Mouse (Mus musculus): Measurements from ENCODE around the gene Cdc42ep2. TPM values are rescaled to one million over a fixed set of nuclear protein-coding genes. Genes with fewer than 3 reads are reported as not detected.

The Cdc42ep2 gene
- polyA plus RNA-seq, 1 experiment from 2014 or later = 2.2 TPM

DNA sequence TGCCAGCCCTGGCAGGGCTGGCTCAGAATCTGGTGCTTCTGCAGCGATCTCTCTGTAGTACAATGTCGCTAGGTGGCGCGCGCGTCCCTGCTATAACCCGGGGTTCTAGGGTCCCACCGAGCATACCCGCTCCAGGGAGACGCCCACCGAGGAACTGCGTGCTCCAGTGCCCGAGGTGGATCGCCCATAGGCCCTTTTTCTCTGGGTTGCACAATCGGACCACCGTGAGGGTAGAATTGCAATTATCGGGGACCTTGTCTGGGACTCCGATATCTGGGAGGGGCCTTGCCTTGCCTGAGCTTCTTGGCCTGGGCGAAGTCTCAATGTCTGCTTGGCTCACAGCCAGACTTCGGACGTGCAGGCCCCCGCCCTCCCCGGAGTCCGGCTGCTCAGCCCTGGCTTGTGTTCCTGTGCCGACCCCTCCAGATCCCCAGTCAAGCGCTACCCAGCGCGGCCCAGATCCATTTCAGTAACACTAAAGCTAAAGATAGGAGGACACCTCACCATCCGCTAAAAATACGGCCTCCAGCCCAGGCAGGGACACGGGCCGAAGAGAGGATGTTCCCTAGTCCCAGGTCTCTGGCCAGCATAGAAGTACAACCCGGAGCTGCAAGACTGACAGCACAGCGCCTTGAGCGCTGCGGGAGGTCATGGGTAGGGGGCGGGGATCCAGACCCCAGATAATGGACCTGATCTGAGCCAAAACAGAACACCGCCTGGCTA lies 465 bp downstream of the Cdc42ep2 start:
- peak; percentile 93 for DNase-seq (ENCODE audit: low spot score)
- WGBS = under 1% methylated on average over 38 of the region's 38 CpGs
- Histone ChIP-seq H3K27me3 (replicated peaks; ENCODE audit: low read depth, poor library complexity, severe bottlenecking) (peaks cover 24% of the 10 kb centered on the region), H3K27ac (replicated peaks) (peak overlapping the region; percentile 1), H3K4me1 (peaks cover 52% of the 10 kb centered on the region), H3K4me3 (peak overlapping the region; percentile 60), H3K36me3 (replicated peaks) (no peaks in the 10 kb centered on the region), H3K9me3 (no peaks in the 10 kb centered on the region)

GRCm38 (mm10) chr19:5922963-5923362 lies 1.7 kb downstream of the Cdc42ep2 start:
- Histone ChIP-seq H3K27me3 (replicated peaks; ENCODE audit: low read depth, poor library complexity, severe bottlenecking) (peaks cover 24% of the 10 kb centered on the region), H3K36me3 (replicated peaks) (peaks cover 2% of the 10 kb centered on the region; the same call in 1 of the 2 replicates), H3K9me3 (no peaks in the 10 kb centered on the region), H3K4me3 (no peak overlapping the region), H3K4me1 (peaks cover 42% of the 10 kb centered on the region), H3K27ac (replicated peaks) (no peak overlapping the region)
- 87% methylated on average over 3 of the region's 3 CpGs for WGBS
- DNase-seq (ENCODE audit: low spot score) = no peak

DNA sequence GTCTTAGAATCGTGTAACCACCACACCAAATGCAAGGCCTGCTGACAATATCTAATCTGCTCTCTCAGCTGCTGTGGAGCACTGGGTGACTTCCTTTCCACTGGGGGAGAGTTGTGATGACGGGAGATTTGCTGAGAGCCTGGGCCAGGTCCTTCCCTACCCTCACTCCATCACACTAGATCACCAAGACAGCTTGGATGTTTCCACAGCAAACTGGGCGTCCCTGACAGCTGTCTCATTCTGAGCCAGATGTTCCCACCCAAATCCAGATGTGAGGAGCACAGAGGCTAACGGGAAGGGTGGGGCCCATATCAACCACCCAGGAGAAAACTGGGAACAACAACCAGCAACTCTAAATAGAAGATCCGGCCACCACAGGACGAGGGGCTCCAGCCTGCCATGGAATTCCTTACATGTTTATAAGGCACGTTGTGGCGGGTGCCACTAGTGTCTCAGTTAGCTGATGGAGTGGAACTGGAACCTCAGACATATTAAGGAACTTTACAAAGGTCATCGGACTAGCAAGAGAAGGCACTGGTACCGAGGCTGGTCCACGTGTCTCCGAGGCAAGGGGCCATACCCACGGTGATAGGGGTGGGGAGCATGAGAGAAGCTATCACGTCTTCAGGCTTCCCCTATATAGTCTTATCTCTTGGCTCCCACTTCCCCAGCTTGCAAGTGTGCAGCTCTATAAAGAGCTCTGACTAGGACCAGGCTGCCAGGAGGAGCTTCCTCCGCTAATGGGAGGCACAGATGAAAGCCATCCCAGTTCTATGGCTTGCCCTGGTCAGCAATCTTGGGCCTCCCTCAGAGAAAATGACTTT lies 2.3 kb downstream of the Cdc42ep2 start:
- no peaks in the 10 kb centered on the region for H3K9me3 ChIP-seq
- H3K4me1 ChIP-seq = peaks cover 39% of the 10 kb centered on the region
- DNase-seq (ENCODE audit: low spot score) = no peak
- H3K4me3 ChIP-seq = 0 out of 2 replicates have a peak overlapping the region, but pooled peaks have one; percentile 21
- 78% methylated on average over 15 of the region's 15 CpGs for WGBS
- H3K36me3 ChIP-seq (replicated peaks) = peaks cover 8% of the 10 kb centered on the region; the same call in 1 of the 2 replicates
- H3K27ac ChIP-seq (replicated peaks) = no peak overlapping the region
- H3K27me3 ChIP-seq (replicated peaks; ENCODE audit: low read depth, poor library complexity, severe bottlenecking) = peaks cover 24% of the 10 kb centered on the region

DNA sequence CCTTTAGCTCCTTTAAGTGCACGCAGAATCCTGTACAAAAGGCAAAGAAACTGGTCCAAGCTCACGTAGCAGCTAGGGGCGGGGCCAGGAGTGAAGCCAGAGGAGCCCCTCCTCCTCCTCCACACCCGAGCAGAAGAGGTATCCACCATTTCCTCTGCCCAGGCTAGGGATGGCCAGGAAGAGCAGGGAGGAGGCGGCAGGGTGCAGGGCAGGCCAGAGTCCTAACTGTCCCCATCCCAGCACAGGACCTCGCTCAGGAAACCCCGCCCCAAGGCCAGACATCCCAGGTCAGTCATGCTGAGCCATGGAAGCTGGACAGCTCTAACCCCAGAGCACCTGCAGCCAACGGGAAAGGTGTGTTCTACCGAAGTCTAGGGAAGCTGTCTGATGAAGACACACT lies 2.9 kb downstream of the Cdc42ep2 start:
- Histone ChIP-seq H3K27ac (replicated peaks) (0 out of 2 replicates have a peak overlapping the region, but pooled peaks have one; percentile 4), H3K27me3 (replicated peaks; ENCODE audit: low read depth, poor library complexity, severe bottlenecking) (peaks cover 24% of the 10 kb centered on the region), H3K4me1 (peaks cover 34% of the 10 kb centered on the region), H3K4me3 (peak overlapping the region; percentile 21; the same call in 1 of the 2 replicates), H3K9me3 (no peaks in the 10 kb centered on the region), H3K36me3 (replicated peaks) (peaks cover 14% of the 10 kb centered on the region; the same call in 1 of the 2 replicates)
- 16% methylated on average over 9 of the region's 9 CpGs for WGBS
- DNase-seq (ENCODE audit: low spot score) = peak; percentile 39

- peak within 1 kb of the TSS; percentile 96 for H3K27ac ChIP-seq (replicated peaks)
- no peak for DNase-seq (ENCODE audit: low spot score)
Observed at GRCm38 (mm10) chr19:5913007-5913719, 11.5 kb downstream of the Cdc42ep2 start, which contains the start of gene Dpf2. Gene Dpf2 (minus strand): TSS chr19:5913010.

GRCm38 (mm10) chr19:5912103-5913006 lies 12.3 kb downstream of the Cdc42ep2 start:
- H3K4me3 ChIP-seq = peak overlapping the region; percentile 98
- peak overlapping the region; percentile 96 for H3K27ac ChIP-seq (replicated peaks)
- under 1% methylated on average over 59 of the region's 59 CpGs for WGBS

More at GRCm38 (mm10) chr19:5913007-5913719, 11.5 kb downstream of the Cdc42ep2 start, which contains the start of gene Dpf2:
- H3K9me3 ChIP-seq = no peaks in the 10 kb centered on the region
- peak within 1 kb of the TSS; percentile 98 for H3K4me3 ChIP-seq
- peaks cover 38% of the 10 kb centered on the region for H3K36me3 ChIP-seq (replicated peaks)
- H3K4me1 ChIP-seq = peaks cover 30% of the 10 kb centered on the region
- 22% methylated on average over 13 of the region's 13 CpGs for WGBS
- no peaks in the 10 kb centered on the region for H3K27me3 ChIP-seq (replicated peaks; ENCODE audit: low read depth, poor library complexity, severe bottlenecking)

DNA sequence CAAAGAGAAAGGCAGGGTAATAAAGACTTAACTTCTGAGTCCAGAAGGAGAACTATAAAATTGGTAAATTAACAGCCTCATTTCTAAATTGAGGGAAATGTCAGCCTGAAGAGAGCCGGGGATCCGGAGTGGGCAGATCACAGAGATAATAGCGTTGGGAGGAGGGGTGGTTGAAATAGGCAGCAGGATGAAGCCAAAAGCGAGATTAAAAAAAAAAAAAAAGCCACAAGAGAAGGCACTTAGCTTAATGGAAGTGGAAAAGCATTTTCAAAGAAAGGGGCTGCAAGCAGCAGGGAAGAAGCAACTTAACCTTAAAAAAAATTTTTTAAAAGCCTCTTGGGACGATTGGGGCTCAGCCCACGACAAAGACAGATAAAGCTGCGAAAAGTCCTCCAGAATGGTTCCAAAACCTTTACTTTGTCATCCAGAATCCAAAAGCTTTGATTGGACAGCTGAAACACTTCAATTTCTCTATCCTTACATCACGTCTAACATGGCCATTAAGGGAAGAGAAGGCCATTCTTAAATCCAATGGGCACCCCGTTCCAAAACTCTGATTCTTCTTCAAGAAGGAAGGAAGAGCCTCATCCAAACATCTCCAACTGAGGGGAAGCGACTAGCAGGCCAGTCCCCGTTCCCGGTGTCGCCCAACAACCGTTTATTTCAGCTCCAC lies 13.1 kb downstream of the Cdc42ep2 start:
- DNase-seq (ENCODE audit: low spot score) = no peak
- WGBS = 14% methylated on average over 14 of the region's 14 CpGs
- H3K4me3 ChIP-seq = peak overlapping the region; percentile 98

More at GRCm38 (mm10) chr19:5912103-5913006, 12.3 kb downstream of the Cdc42ep2 start:
- DNase-seq (ENCODE audit: low spot score) = peak; percentile 100
- Histone ChIP-seq H3K27me3 (replicated peaks; ENCODE audit: low read depth, poor library complexity, severe bottlenecking) (no peaks in the 10 kb centered on the region), H3K36me3 (replicated peaks) (peaks cover 36% of the 10 kb centered on the region), H3K9me3 (no peaks in the 10 kb centered on the region), H3K4me1 (peaks cover 30% of the 10 kb centered on the region)

GRCm38 (mm10) chr19:5910221-5910620 lies 14.4 kb downstream of the Cdc42ep2 start:
- Histone ChIP-seq H3K4me3 (peak overlapping the region; percentile 98), H3K27me3 (replicated peaks; ENCODE audit: low read depth, poor library complexity, severe bottlenecking) (no peaks in the 10 kb centered on the region), H3K4me1 (peaks cover 30% of the 10 kb centered on the region), H3K36me3 (replicated peaks) (peaks cover 49% of the 10 kb centered on the region), H3K9me3 (no peaks in the 10 kb centered on the region), H3K27ac (replicated peaks) (peak overlapping the region; percentile 51; the same call in 1 of the 2 replicates)
- 54% methylated on average over 6 of the region's 6 CpGs for WGBS
- DNase-seq (ENCODE audit: low spot score) = peak; percentile 33

More for the DNA sequence above, 13.1 kb downstream of the Cdc42ep2 start:
- Histone ChIP-seq H3K27me3 (replicated peaks; ENCODE audit: low read depth, poor library complexity, severe bottlenecking) (no peaks in the 10 kb centered on the region), H3K9me3 (no peaks in the 10 kb centered on the region), H3K27ac (replicated peaks) (peak overlapping the region; percentile 96), H3K36me3 (replicated peaks) (peaks cover 38% of the 10 kb centered on the region), H3K4me1 (peaks cover 30% of the 10 kb centered on the region)

DNA sequence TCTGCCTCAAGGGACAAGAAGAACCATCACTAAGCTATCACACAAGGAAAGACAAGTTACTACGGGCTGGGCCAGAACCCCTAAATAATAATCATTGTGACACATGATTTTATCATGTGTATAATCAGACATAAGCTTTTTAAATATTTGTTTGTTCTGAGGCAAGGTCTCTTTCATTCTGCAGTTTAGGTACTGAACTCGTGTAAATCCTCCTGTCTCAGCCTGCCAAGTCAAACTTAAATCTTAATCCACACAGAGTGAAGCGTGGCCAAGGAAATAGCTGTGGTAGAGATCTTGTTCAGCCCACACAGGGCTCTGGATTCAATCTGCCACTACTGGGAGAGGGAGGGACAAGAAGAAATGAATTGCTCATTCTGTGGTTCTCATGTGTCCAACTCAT lies 17.3 kb downstream of the Cdc42ep2 start:
- H3K27me3 ChIP-seq (replicated peaks; ENCODE audit: low read depth, poor library complexity, severe bottlenecking) = no peaks in the 10 kb centered on the region
- no peak overlapping the region for H3K27ac ChIP-seq (replicated peaks)
- WGBS = 93% methylated on average over 3 of the region's 3 CpGs
- H3K9me3 ChIP-seq = no peaks in the 10 kb centered on the region
- DNase-seq (ENCODE audit: low spot score) = no peak
- no peak overlapping the region for H3K4me3 ChIP-seq
- peaks cover 22% of the 10 kb centered on the region for H3K4me1 ChIP-seq
- H3K36me3 ChIP-seq (replicated peaks) = peaks cover 73% of the 10 kb centered on the region

GRCm38 (mm10) chr19:5894002-5894678 lies 30.5 kb downstream of the Cdc42ep2 start, which contains the start of gene Tigd3:
Gene Tigd3 (minus strand): TSS chr19:5894149.
- peak within 1 kb of the TSS; percentile 77 for H3K4me3 ChIP-seq
- peaks cover 63% of the 10 kb centered on the region for H3K36me3 ChIP-seq (replicated peaks)
- H3K9me3 ChIP-seq = no peaks in the 10 kb centered on the region
- H3K27ac ChIP-seq (replicated peaks) = peak within 1 kb of the TSS; percentile 92
- 0 out of 2 replicates have a peak, but pooled peaks cover 5% of the 10 kb centered on the region for H3K27me3 ChIP-seq (replicated peaks; ENCODE audit: low read depth, poor library complexity, severe bottlenecking)
- DNase-seq (ENCODE audit: low spot score) = peak; percentile 96
- 4% methylated on average over 36 of the region's 36 CpGs for WGBS
- H3K4me1 ChIP-seq = peaks cover 32% of the 10 kb centered on the region

All from embryonic facial prominence, embryonic 10.5 days (tissue).